In genomic region chr1:160260605-160261004, GRCm38 (mm10) we compare ENCODE assay signal across 17 mouse cellular contexts. TPM values are rescaled to one million over a fixed set of nuclear protein-coding genes. Genes with fewer than 3 reads are reported as not detected.
DNase-seq lines count a peak whose midpoint lies in the region; ATAC-seq and TF ChIP-seq lines count a peak whose summit lies in the region.
"Had no signal": no experiment of that assay in that cellular context is flagged by ENCODE, and none has a peak within 500 bp of the region (broad histone marks: within the 10 kb centered on the region; RNA-seq: fewer than 3 reads in every experiment).

No protein-coding gene starts in this region.

- no peaks in the 10 kb centered on the region for H3K9me3 ChIP-seq in forebrain, embryonic 15.5 days
- H3K9me3 ChIP-seq in forebrain, embryonic 11.5 days (ENCODE audit: control insufficient read depth, low read length): no peaks in the 10 kb centered on the region
- H3K9me3 ChIP-seq in midbrain, embryonic 13.5 days: no peaks in the 10 kb centered on the region
- no peaks in the 10 kb centered on the region for H3K9me3 ChIP-seq in midbrain, embryonic 11.5 days (ENCODE audit: control insufficient read depth, low read length)
- H3K9me3 ChIP-seq in hindbrain, postnatal 0 days (ENCODE audit: low read length): no peaks in the 10 kb centered on the region
- H3K9me3 ChIP-seq in neural tube, embryonic 15.5 days (replicated peaks): no peaks in the 10 kb centered on the region
- H3K9me3 ChIP-seq: heart, embryonic 12.5 days; limb, embryonic 13.5 days had no signal

- no peak overlapping the region for H3K4me2 ChIP-seq in forebrain, embryonic 15.5 days (replicated peaks)
- no peak overlapping the region for H3K4me2 ChIP-seq in forebrain, embryonic 11.5 days (ENCODE audit: low read depth, low read length, severe bottlenecking)
- H3K4me2 ChIP-seq in midbrain, embryonic 13.5 days (replicated peaks): no peak overlapping the region
- no peak overlapping the region for H3K4me2 ChIP-seq in midbrain, embryonic 11.5 days
- no peak overlapping the region for H3K4me2 ChIP-seq in hindbrain, postnatal 0 days (ENCODE audit: low read depth, low read length)
- no peak overlapping the region for H3K4me2 ChIP-seq in neural tube, embryonic 15.5 days
- H3K4me2 ChIP-seq: heart, embryonic 12.5 days; limb, embryonic 13.5 days had no signal

- peak overlapping the region; percentile 45 for H3K27ac ChIP-seq in forebrain, embryonic 15.5 days (replicated peaks)
- no peak overlapping the region for H3K27ac ChIP-seq in forebrain, embryonic 11.5 days (ENCODE audit: low read depth, low read length)
- H3K27ac ChIP-seq in midbrain, embryonic 13.5 days: peak overlapping the region; percentile 47; the same call in 1 of the 2 replicates
- no peak overlapping the region for H3K27ac ChIP-seq in midbrain, embryonic 11.5 days (ENCODE audit: low read depth, low read length)
- H3K27ac ChIP-seq in hindbrain, postnatal 0 days: peak overlapping the region; percentile 41; the same call in 1 of the 2 replicates
- peak overlapping the region; percentile 58 for H3K27ac ChIP-seq in neural tube, embryonic 15.5 days (replicated peaks)
- H3K27ac ChIP-seq: limb, embryonic 13.5 days; liver, embryonic 14.5 days had no signal

- no peak for TF ChIP-seq CTCF in hindbrain, postnatal 0 days (IDR thresholded peaks at IDR 0.05; ENCODE audit: low read depth)

- peaks cover 3% of the 10 kb centered on the region; the same call in 1 of the 2 replicates for H3K36me3 ChIP-seq in forebrain, embryonic 15.5 days
- H3K36me3 ChIP-seq in forebrain, embryonic 11.5 days (ENCODE audit: control insufficient read depth, insufficient read depth, low read length): no peaks in the 10 kb centered on the region
- H3K36me3 ChIP-seq in midbrain, embryonic 13.5 days: peaks cover 4% of the 10 kb centered on the region; the same call in 1 of the 2 replicates
- no peaks in the 10 kb centered on the region for H3K36me3 ChIP-seq in midbrain, embryonic 11.5 days (ENCODE audit: control insufficient read depth, insufficient read depth, low read length)
- no peaks in the 10 kb centered on the region for H3K36me3 ChIP-seq in hindbrain, postnatal 0 days (ENCODE audit: insufficient read depth, low read length)
- peaks cover 4% of the 10 kb centered on the region for H3K36me3 ChIP-seq in neural tube, embryonic 15.5 days
- H3K36me3 ChIP-seq: limb, embryonic 13.5 days had no signal

- no peak for ATAC-seq in forebrain, embryonic 15.5 days (replicated peaks)
- no peak for ATAC-seq in forebrain, embryonic 11.5 days (replicated peaks; ENCODE audit: low FRiP score)
- ATAC-seq in midbrain, embryonic 13.5 days: no peak
- no peak for ATAC-seq in midbrain, embryonic 11.5 days (ENCODE audit: low FRiP score)
- ATAC-seq in hindbrain, postnatal 0 days: no peak
- no peak for ATAC-seq in neural tube, embryonic 15.5 days (ENCODE audit: low FRiP score)
- ATAC-seq: inflammation-experienced regulatory T-cells, adult 6 months had no signal

- WGBS in forebrain, embryonic 15.5 days: 78% methylated on average over 4 of the region's 4 CpGs
- WGBS in forebrain, embryonic 11.5 days: 89% methylated on average over 4 of the region's 4 CpGs
- WGBS in midbrain, embryonic 13.5 days: 89% methylated on average over 4 of the region's 4 CpGs
- 86% methylated on average over 4 of the region's 4 CpGs for WGBS in midbrain, embryonic 11.5 days
- 80% methylated on average over 4 of the region's 4 CpGs for WGBS in hindbrain, postnatal 0 days
- WGBS in neural tube, embryonic 15.5 days: 86% methylated on average over 4 of the region's 4 CpGs

- no peak overlapping the region for H3K9ac ChIP-seq in forebrain, embryonic 15.5 days (replicated peaks)
- no peak overlapping the region for H3K9ac ChIP-seq in forebrain, embryonic 11.5 days (ENCODE audit: low read length)
- H3K9ac ChIP-seq in midbrain, embryonic 13.5 days (replicated peaks): no peak overlapping the region
- H3K9ac ChIP-seq in midbrain, embryonic 11.5 days (ENCODE audit: low read length): no peak overlapping the region
- no peak overlapping the region for H3K9ac ChIP-seq in hindbrain, postnatal 0 days (replicated peaks; ENCODE audit: low read length)
- no peak overlapping the region for H3K9ac ChIP-seq in neural tube, embryonic 15.5 days (replicated peaks)
- H3K9ac ChIP-seq: heart, embryonic 12.5 days; limb, embryonic 13.5 days; liver, embryonic 14.5 days had no signal

- no peak overlapping the region for H3K4me3 ChIP-seq in forebrain, embryonic 15.5 days
- no peak overlapping the region for H3K4me3 ChIP-seq in forebrain, embryonic 11.5 days (ENCODE audit: low read depth, low read length)
- no peak overlapping the region for H3K4me3 ChIP-seq in midbrain, embryonic 13.5 days (replicated peaks)
- no peak overlapping the region for H3K4me3 ChIP-seq in midbrain, embryonic 11.5 days (ENCODE audit: low read depth, low read length)
- H3K4me3 ChIP-seq in hindbrain, postnatal 0 days (ENCODE audit: low read length): no peak overlapping the region
- H3K4me3 ChIP-seq in neural tube, embryonic 15.5 days (replicated peaks): no peak overlapping the region
- H3K4me3 ChIP-seq: heart, embryonic 12.5 days; limb, embryonic 13.5 days had no signal

- H3K4me1 ChIP-seq in forebrain, embryonic 15.5 days: peaks cover 16% of the 10 kb centered on the region
- H3K4me1 ChIP-seq in forebrain, embryonic 11.5 days (replicated peaks; ENCODE audit: control insufficient read depth, insufficient read depth, low read length): peaks cover 2% of the 10 kb centered on the region; the same call in 1 of the 2 replicates
- peaks cover 13% of the 10 kb centered on the region for H3K4me1 ChIP-seq in midbrain, embryonic 13.5 days (replicated peaks)
- no peaks in the 10 kb centered on the region for H3K4me1 ChIP-seq in midbrain, embryonic 11.5 days (ENCODE audit: control insufficient read depth, insufficient read depth, low read length)
- H3K4me1 ChIP-seq in hindbrain, postnatal 0 days (ENCODE audit: insufficient read depth, low read length): no peaks in the 10 kb centered on the region; the same call in 1 of the 2 replicates
- H3K4me1 ChIP-seq in neural tube, embryonic 15.5 days: peaks cover 17% of the 10 kb centered on the region
- H3K4me1 ChIP-seq: heart, embryonic 12.5 days had no signal

- H3K27me3 ChIP-seq in forebrain, embryonic 15.5 days: no peaks in the 10 kb centered on the region
- no peaks in the 10 kb centered on the region for H3K27me3 ChIP-seq in forebrain, embryonic 11.5 days (ENCODE audit: control insufficient read depth, insufficient read depth, low read length)
- H3K27me3 ChIP-seq in midbrain, embryonic 13.5 days: no peaks in the 10 kb centered on the region
- no peaks in the 10 kb centered on the region for H3K27me3 ChIP-seq in midbrain, embryonic 11.5 days (ENCODE audit: control insufficient read depth, insufficient read depth, low read length)
- H3K27me3 ChIP-seq in hindbrain, postnatal 0 days (ENCODE audit: insufficient read depth, low read length): no peaks in the 10 kb centered on the region
- H3K27me3 ChIP-seq in neural tube, embryonic 15.5 days (replicated peaks): no peaks in the 10 kb centered on the region
- H3K27me3 ChIP-seq: heart, embryonic 12.5 days; limb, embryonic 13.5 days had no signal

- no peak for DNase-seq in forebrain, embryonic 11.5 days (ENCODE audit: low spot score)
- DNase-seq in midbrain, embryonic 11.5 days (ENCODE audit: low spot score, missing footprints): no peak
- DNase-seq in hindbrain, postnatal 0 days (ENCODE audit: low spot score): no peak
- no peak for DNase-seq in ovary, postnatal 10 days (ENCODE audit: low spot score)
- DNase-seq in kidney, postnatal 36 days: no peak
- DNase-seq: adrenal gland, postnatal 36 days; gastrocnemius, postnatal 10 days; heart, adult 11 months; heart, postnatal 14 days; thymus, postnatal 14 days had no signal

RNA-seq across cellular contexts. Expression of gene Cacybp, which starts 47.9 kb away (rescaled TPM):
- polyA plus RNA-seq in forebrain, embryonic 15.5 days (2015; fragmentation: Nextera tagmentation; extraction: Ambion mirVana): 284 and 296 TPM in 2 replicates
- polyA plus RNA-seq in forebrain, embryonic 11.5 days (2014; fragmentation: Nextera tagmentation; extraction: Ambion mirVana): 316 and 341 TPM in 2 replicates
- polyA plus RNA-seq in midbrain, embryonic 13.5 days (2015; fragmentation: Nextera tagmentation; extraction: Ambion mirVana): 276 and 284 TPM in 2 replicates
- 342 and 356 TPM in 2 replicates for polyA plus RNA-seq in midbrain, embryonic 11.5 days (2014; fragmentation: Nextera tagmentation; extraction: Ambion mirVana)
- 49.5 and 76.6 TPM in 2 replicates for total RNA-seq in hindbrain, postnatal 0 days (2014; rRNA removed)
- polyA plus RNA-seq in hindbrain, postnatal 0 days (2015; fragmentation: Nextera tagmentation; extraction: Ambion mirVana): 316 and 317 TPM in 2 replicates
- 278 and 279 TPM in 2 replicates for polyA plus RNA-seq in neural tube, embryonic 15.5 days (2015; fragmentation: Nextera tagmentation; extraction: Ambion mirVana)

Comparison
In these comparisons a context has a peak if more than half of its experiments do, and no peak if none do; other contexts are left out.
1. H3K27ac ChIP-seq: peak in forebrain, embryonic 15.5 days (single experiment), midbrain, embryonic 13.5 days (single experiment), hindbrain, postnatal 0 days (single experiment) and neural tube, embryonic 15.5 days (single experiment); none in forebrain, embryonic 11.5 days (single experiment) and midbrain, embryonic 11.5 days (single experiment).